Mouse (Mus musculus) ES-E14 (cell line): ENCODE results near the gene Pecr. TPM values are rescaled to one million over a fixed set of nuclear protein-coding genes. Genes with fewer than 3 reads are reported as not detected.

ENCODE experiments used
- DNase-seq: peaks from one replicate; pipeline ENCODE4 v3.0.0-alpha.2; 2013; ENCODE audit warnings: low read depth, low spot score
- H3K27ac ChIP-seq: 2 replicates; pipeline ENCODE4 v1.5.1; 2012; ENCODE audit warnings: low read depth, mild to moderate bottlenecking, low read length, moderate library complexity, mixed read lengths; ENCODE audit not compliant: poor library complexity, insufficient read depth, severe bottlenecking
- H3K36me3 ChIP-seq: 2 replicates; pipeline ENCODE4 v1.6.1; 2012; ENCODE audit warnings: mild to moderate bottlenecking, low read length, moderate library complexity, mixed read lengths; ENCODE audit not compliant: control insufficient read depth, poor library complexity, insufficient read depth, severe bottlenecking
- H3K4me1 ChIP-seq, 2 experiments: fragments of 150-350 bp in 1 of 2; sonication (generic) in 1 of 2; 2 replicates each; pipeline ENCODE4 v1.6.1; 2012; ENCODE audit warnings: low read length in 2 of 2, mild to moderate bottlenecking in 1 of 2, mixed read lengths in 1 of 2; ENCODE audit not compliant: control insufficient read depth in 2 of 2, insufficient read depth in 2 of 2, poor library complexity in 1 of 2
- H3K4me3 ChIP-seq, 2 experiments: fragments of 150-350 bp in 1 of 2; sonication (generic) in 1 of 2; 2 replicates each; pipeline ENCODE4 v1.5.1; 2012; ENCODE audit warnings: low read length in 2 of 2, low read depth in 1 of 2, mild to moderate bottlenecking in 1 of 2, mixed read lengths in 1 of 2; ENCODE audit not compliant: insufficient read depth in 1 of 2, poor library complexity in 1 of 2, severe bottlenecking in 1 of 2
- H3K9ac ChIP-seq: 2 replicates; pipeline ENCODE4 v1.6.1; 2012; ENCODE audit warnings: low read depth, mild to moderate bottlenecking, low read length, mixed read lengths; ENCODE audit not compliant: poor library complexity, insufficient read depth, severe bottlenecking
- H3K9me3 ChIP-seq: fragments of 150-350 bp; sonication (generic); 2 replicates; pipeline ENCODE4 v1.6.1; 2012; ENCODE audit warnings: low read depth, mild to moderate bottlenecking, low read length; ENCODE audit not compliant: control insufficient read depth, insufficient read depth
- CHD2 ChIP-seq: IDR thresholded peaks from 2 replicates; pipeline ENCODE4 v1.6.1; 2014; ENCODE audit warnings: mild to moderate bottlenecking, low read depth, low read length, inconsistent platforms
- HCFC1 ChIP-seq: IDR thresholded peaks from 2 replicates; pipeline ENCODE4 v1.6.1; 2012; ENCODE audit warnings: low read length, inconsistent platforms, borderline replicate concordance; ENCODE audit not compliant: insufficient read depth
- MAFK ChIP-seq: IDR thresholded peaks from 2 replicates; pipeline ENCODE4 v1.6.1; 2014; ENCODE audit warnings: mild to moderate bottlenecking, low read depth, low read length, inconsistent platforms; ENCODE audit not compliant: insufficient read depth
- ZC3H11A ChIP-seq: IDR thresholded peaks from 2 replicates; pipeline ENCODE4 v1.6.1; 2012; ENCODE audit warnings: low read depth, mild to moderate bottlenecking, inconsistent platforms, low read length, borderline replicate concordance
- ZNF384 ChIP-seq: IDR thresholded peaks from 2 replicates; pipeline ENCODE4 v1.6.1; 2012; ENCODE audit warnings: low read depth, low read length, inconsistent platforms
- in situ Hi-C, 2 experiments: fragments of 600-800 bp; cut with MboI; formaldehyde crosslinking; loops; one replicate each; pipeline ENCODE4 v1.15.1; 2025; ENCODE audit warnings: low sequenced_read_pairs in 2 of 2, inconsistent platforms in 1 of 2; ENCODE audit not compliant: unreplicated experiment in 2 of 2
- total RNA-seq: library from RNA; depleted of rRNA; stranded (reverse); fragments of 300-350 nt; gene quantifications from 2 replicates; pipeline ENCODE4 v1.2.3, GENCODE M21; 2012

Pecr gene
- total RNA-seq, 1 experiment, result 14.3 TPM

DNA sequence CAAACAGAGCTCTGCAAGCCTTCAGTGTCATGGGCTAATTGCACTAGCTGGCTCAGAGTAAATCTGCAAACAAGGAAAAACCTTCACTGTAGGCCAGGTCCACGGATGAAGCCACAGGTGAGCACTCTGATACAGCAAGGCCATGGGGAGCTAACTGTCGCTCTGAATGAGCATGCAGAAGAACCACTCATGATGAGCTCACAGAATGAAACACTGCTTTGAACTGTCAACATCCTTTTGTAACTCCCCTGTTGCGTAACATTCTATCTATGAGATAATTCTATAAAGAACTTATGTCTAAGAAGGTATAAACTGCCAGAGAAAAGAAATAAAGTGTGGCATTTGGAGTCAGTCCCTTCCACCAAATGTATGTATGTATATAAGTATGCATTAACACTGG is 21.0 kb downstream of the Pecr start:
- H3K9ac ChIP-seq, result no peak overlapping the region
- no peak for TF ChIP-seq HCFC1
- TF ChIP-seq ZC3H11A, result no peak
- TF ChIP-seq ZNF384, result no peak
- TF ChIP-seq MAFK, result no peak
- no peak for TF ChIP-seq CHD2
- H3K9me3 ChIP-seq, result no peaks in the 10 kb centered on the region
- peaks cover 6% of the 10 kb centered on the region; the same call in 1 of the 2 replicates for H3K36me3 ChIP-seq
- in situ Hi-C loops, result no loop called here
- H3K27ac ChIP-seq, result no peak overlapping the region
- no peak for DNase-seq
- peaks cover 2 to 9% of the 10 kb centered on the region in 2 experiments; a peak in 3 of 4 replicates for H3K4me1 ChIP-seq
- no peak overlapping the region for H3K4me3 ChIP-seq

DNA sequence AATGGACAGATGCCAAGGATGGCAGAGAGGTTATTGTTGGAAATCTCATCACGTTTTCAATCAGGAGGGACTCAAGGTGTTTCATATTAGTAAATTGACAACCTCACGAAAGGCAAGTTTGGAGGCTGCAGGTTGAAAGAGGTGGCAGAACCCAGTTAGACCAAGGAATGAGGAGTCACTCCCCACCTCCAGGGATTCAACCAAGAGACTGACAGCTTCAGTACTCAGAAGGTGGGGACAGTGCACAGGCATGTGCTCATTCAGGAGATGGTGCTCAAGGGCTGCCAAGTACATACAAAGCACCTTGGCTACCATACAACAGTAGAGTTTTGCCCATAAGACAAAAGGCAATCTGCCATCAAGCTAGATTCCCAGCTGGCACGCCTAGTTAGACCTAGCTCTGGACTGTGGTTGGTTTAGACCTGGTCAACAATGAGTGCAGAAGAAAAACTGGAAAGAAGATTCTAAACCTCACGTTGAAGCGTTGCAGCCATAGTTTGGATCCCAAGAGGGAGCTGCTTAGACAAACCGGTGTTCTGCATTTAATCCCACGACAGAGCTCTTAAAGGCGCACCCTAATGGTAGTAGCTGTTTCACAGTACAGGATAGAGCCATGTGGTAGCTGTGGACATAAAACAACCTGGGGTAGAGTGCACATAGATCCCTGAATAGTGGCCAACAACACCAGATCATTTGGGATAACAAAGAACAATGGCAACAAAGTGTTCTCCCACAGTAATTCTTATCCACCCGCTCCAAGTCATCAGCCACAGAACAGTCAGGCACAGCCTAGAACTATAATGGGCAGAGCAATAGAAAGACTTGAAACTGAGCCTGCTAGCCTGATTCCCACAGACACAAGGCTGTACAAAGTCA is 27.5 kb downstream of the Pecr start:
- Histone ChIP-seq H3K4me1 (peaks cover 0 to 6% of the 10 kb centered on the region in 2 experiments; a peak in 1 of 4 replicates), H3K36me3 (no peaks in the 10 kb centered on the region), H3K27ac (no peak overlapping the region), H3K9me3 (no peaks in the 10 kb centered on the region), H3K9ac (no peak overlapping the region), H3K4me3 (no peak overlapping the region)
- TF ChIP-seq ZNF384 (no peak), HCFC1 (no peak)
- DNase-seq, result no peak
- in situ Hi-C loops, result no loop called here

DNA sequence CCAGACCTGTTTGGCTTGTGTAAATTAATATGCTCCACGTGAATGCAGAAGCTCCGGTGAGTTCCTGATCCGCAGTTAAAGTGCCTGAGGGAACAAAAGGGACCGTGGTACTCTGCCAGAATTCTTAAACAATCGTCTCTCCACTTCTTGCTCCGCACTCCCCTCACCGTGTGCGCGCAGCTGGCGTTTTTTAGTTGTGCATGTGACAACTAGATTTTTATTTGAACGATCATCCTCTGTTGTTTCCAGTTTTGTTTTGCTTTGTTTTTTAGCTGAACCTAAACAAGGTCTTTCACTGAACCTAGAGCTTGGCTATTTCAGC is 28.3 kb downstream of the Pecr start:
- TF ChIP-seq CHD2 (no peak), MAFK (no peak), HCFC1 (no peak), ZC3H11A (no peak), ZNF384 (no peak)
- H3K36me3 ChIP-seq, result no peaks in the 10 kb centered on the region
- no peak overlapping the region for H3K27ac ChIP-seq
- H3K9ac ChIP-seq, result peak overlapping the region; percentile 9; the same call in 1 of the 2 replicates
- no peak overlapping the region for H3K4me3 ChIP-seq
- no peaks in the 10 kb centered on the region for H3K9me3 ChIP-seq
- in situ Hi-C loops, result no loop called here
- no peak for DNase-seq
- H3K4me1 ChIP-seq, result peaks cover 0 to 9% of the 10 kb centered on the region in 2 experiments; a peak in 1 of 4 replicates

DNA sequence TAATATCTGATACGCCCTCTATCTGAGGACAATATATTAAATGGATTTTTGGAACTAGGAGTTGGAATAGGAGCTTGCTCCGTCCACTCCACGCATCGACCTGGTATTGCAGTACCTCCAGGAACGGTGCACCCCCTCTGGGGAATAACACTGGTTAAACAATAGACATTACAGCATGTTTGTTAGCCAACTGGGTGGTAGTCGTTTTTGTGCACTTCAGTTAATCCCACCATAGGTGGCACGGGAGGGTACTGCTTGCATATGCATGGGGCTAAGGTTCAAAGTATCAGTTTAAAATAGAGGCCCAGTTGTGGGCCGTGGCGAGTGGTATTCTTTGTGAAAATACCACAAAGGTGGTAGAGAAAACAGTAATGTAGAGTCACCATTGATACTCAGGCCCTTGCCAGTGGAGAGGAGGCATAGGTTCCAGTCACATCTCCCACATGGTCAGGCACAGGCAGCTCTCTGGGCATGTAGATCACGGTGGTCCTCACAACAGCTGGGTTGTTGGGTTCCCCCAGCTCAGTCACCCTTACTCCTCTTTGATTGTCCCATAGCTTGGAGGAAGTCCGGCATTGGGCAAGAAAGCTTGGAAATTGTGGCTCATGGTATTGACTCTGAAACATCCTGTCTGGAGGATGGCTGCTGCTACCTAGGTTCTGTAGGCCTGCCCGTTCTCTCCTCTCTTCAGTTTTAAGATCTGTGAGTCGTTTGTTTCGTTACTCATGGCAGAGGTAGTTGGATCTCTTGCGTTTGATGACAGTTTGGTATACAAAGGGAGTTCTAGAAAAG is 28.9 kb downstream of the Pecr start:
- in situ Hi-C loops, result no loop called here
- H3K9ac ChIP-seq, result peak overlapping the region; percentile 9

More for the DNA sequence above, 28.9 kb downstream of the Pecr start:
- Histone ChIP-seq H3K4me1 (peaks cover 0 to 9% of the 10 kb centered on the region in 2 experiments; a peak in 1 of 4 replicates), H3K27ac (0 out of 2 replicates have a peak overlapping the region, but pooled peaks have one; percentile 12), H3K36me3 (no peaks in the 10 kb centered on the region), H3K9me3 (no peaks in the 10 kb centered on the region), H3K4me3 (no peak overlapping the region)
- TF ChIP-seq HCFC1 (peak; percentile 75; the same call in 1 of the 2 replicates), MAFK (no peak)
- DNase-seq, result no peak
